Mouse (Mus musculus) stomach, adult 2 months (tissue): ENCODE data around the gene Acad10. TPM values are rescaled to one million over a fixed set of nuclear protein-coding genes. Genes with fewer than 3 reads are reported as not detected.

Source experiments
- polyA plus RNA-seq: library from polyadenylated mRNA; depleted of rRNA; stranded (reverse); fragments of >200 nt; gene quantifications from 2 replicates; pipeline ENCODE4 v1.2.3, GENCODE M21; 2012; rRNA removed

Gene Acad10
- polyA plus RNA-seq = 2.0 and 2.2 TPM in 2 replicates

DNA sequence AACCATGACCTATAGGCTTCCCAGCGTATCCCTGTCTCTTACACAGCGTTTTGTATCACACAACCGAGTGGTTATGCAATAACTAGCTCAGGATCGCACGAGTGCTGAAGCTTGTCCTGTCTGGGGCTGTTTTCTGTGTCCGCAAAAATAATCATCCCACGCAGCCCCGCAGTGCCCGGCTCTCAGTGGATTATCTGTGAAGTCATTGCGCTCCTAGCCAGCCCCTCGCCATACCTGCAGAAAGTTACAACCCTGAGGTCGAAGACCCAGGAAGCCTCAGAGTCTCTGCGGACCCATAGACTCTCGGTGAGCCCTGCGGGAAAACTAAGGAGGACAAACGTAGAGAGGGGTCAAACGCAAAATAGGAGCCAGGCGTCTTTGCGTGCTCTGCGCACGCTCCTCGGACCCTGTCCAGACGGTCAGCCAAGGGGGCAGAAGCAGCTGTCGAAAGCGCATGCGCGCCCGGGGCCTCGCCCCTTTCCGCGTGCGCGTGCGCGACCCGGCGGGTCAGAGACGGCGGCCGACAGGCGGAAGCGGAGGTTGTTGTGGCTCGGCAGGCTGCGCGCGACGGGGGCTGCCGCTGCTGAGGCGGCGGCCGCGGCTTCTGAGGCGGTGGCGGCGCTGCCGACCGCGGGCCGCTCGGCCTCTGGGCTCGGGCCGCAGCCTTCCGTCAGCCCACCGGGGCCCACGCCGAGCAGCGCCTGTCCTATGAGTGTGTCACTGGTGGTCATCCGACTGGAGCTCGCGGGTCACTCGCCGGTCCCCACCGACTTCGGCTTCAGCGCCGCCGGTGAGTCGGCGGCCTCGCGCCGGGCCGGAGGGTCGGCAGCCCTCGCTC, at the start of gene Acad10, which contains the start of gene Brap:
Gene Acad10, minus strand, starts transcription at position 456 of the 838 bp plus-strand sequence.
Gene Brap, plus strand, starts transcription at position 505 of the 838 bp plus-strand sequence.

DNA sequence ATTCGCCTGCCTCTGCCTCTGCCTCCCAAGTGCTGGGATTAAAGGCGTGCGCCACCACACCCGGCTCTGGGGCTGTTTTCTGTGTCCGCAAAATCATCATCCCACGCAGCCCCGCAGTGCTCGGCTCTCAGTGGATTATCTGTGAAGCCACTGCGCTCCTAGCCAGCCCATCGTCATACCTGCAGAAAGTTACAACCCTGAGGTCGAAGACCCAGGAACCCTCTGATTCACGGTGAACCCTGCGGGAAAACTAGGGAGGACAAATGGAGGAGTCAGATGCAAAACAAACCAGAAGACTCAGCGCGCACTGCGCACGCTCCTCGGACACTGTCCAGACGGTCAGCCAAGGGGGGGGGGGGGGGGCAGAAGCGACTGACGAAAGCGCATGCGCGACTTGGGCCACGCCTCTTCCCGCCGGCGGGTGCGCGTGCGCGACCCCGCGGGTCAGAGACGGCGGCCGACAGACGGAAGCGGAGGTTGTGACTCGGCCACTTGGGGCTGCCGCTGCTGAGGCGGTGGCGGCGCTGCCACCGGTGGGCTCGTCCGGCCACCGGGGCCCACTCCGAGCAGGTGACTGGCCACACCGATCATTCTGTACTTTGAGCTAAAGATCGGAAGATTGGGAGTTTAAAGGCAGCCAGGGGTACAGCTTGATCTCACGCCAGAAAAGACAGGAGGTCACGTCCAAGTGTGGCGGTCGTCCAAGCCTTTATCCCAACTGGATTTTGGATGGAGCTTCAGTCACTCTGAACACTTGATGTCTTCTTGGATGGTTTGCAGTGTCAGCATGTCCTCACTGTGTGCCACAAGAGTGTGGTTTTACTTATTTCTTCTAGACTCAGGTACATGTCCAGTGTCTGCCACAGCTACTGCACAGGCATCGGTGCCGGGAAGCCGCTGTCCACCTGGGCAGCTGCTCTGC, 41.5 kb downstream of the Acad10 start, which contains the start of gene Acad12:
Gene Acad12, minus strand, starts transcription at position 347 of the 922 bp plus-strand sequence.

DNA sequence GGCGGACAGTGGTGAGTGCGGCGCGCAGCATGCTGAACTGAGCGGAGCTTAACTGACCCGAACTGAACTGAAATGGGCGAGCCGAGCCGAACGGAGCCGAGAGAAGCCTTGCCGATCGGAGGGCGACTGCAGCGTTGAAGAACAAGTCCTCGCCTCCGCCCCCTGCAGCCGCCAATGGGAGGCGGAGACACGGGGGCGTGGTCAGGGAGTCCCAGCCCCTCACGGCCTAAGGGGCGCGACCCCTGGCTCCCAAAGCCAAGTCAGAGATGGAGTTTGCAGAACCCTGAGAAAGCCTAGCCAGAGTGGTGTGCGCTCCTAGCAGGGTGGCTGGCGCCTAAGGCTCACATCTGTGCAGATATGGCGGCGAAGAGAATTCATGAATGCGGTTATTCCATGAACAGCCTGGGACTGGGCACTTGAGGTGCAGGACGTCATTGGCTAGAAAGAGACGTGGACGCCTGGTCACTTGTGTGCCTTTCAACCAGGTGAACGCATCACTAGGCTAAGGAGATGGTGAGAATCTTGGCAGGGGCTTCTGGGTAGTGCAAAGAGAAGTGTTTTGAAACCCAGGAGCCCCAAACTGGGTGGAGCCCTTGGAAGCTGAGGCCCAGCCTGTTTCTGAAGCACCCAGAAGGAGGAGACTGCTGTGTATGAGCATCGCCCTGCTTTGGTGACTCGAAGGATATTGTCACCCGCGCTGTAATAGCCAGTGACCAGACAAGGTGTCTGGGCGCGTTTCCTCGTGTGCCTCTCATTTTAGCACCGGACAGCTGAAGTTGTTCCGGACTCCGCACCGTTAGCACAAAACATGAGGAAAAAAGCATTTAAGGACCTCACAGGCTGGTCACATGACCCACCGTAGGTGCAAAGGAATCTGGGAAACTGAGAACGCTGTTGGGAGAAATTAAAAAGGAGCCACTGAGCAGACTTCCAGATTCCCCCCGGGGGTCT, 66.6 kb downstream of the Acad10 start, which contains the start of gene Aldh2:
Gene Aldh2, minus strand, starts transcription at position 374 of the 951 bp plus-strand sequence.

Other genes starting within 250 kb of the Acad10 start
- gene Tmem116, start 208.6 kb downstream of the Acad10 start, polyA plus RNA-seq = 1.7 and 1.8 TPM in 2 replicates
- 14.7 and 18.7 TPM in 2 replicates for gene Erp29, start 208.0 kb downstream of the Acad10 start, polyA plus RNA-seq
- not detected in 2 replicates for gene Adam1b, start 157.1 kb downstream of the Acad10 start, polyA plus RNA-seq
- 0.66 and 1.3 TPM in 2 replicates for gene Adam1a, start 115.0 kb downstream of the Acad10 start, polyA plus RNA-seq
- not detected in 2 replicates for gene Gm42878, start 115.0 kb downstream of the Acad10 start, polyA plus RNA-seq
- gene Mapkapk5, start 114.6 kb downstream of the Acad10 start, polyA plus RNA-seq = 7.4 and 8.5 TPM in 2 replicates
- 326 and 343 TPM in 2 replicates for gene Aldh2, start 66.7 kb downstream of the Acad10 start, polyA plus RNA-seq
- 2.2 and 2.5 TPM in 2 replicates for gene Acad12, start 41.6 kb downstream of the Acad10 start, polyA plus RNA-seq
- gene Brap, start within 50 bp of the Acad10 start, polyA plus RNA-seq = 9.2 and 10.1 TPM in 2 replicates
- gene Atxn2, start 50.8 kb upstream of the Acad10 start, polyA plus RNA-seq = 62.7 and 68.1 TPM in 2 replicates
- gene Sh2b3, start 177.1 kb upstream of the Acad10 start, polyA plus RNA-seq = 12.3 and 23.1 TPM in 2 replicates
- 64.6 and 83.4 TPM in 2 replicates for gene Pheta1, start 188.5 kb upstream of the Acad10 start, polyA plus RNA-seq